Mouse (Mus musculus): ENCODE data around the gene Chrna9.

Chrna9 gene

GRCm38 (mm10) chr5:65934783-65935182 is at the start of gene Chrna9:
Gene Chrna9 (plus strand): TSS chr5:65934921.
- DNase-seq (ENCODE audit: low spot score) = no peak

GRCm38 (mm10) chr5:65885699-65886443 is 48.9 kb upstream of the Chrna9 start:
- no peak for DNase-seq (ENCODE audit: low spot score)

DNA sequence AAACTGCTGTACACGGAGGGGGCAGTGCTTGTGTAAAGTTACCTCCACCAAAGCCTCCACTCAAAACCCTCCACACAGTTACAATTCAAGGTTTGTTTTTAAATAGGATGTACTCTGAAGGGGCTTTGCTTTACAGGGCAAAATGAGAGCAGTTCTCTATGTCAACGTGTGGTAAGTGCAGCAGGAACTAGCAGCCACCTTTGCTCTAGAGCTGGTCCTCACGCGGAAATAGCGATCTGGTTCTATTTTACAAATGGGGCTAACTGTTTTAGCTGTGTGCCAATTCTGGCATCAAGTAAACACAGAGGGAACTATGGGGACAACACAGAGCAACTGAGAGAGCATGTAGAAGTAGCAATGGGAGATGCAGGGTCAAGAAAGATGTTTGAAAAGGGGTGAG is 46.6 kb upstream of the Chrna9 start:
- no peak for DNase-seq (ENCODE audit: low spot score)

DNA sequence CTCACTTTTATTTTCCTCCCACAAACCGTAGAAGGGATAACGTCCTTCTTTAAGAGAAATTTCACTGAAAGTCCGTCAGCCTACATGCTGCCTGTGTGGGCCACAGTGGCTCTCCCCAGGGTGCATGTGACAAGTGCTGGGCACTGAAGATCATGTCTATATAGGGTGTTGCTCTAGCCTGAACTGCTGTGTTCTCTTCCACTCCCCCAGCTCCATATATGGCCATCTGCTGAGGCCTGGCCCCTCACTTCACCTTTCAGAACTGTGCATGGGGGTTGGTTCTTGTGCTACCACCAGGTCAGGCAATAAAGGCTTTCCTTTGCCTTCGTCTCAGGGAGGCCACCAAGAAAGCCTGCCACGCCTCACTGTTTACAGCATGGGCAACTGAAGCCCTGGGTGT is 45.7 kb upstream of the Chrna9 start:
- no peak for DNase-seq (ENCODE audit: low spot score)

GRCm38 (mm10) chr5:65891251-65891826 is 43.4 kb upstream of the Chrna9 start:
- DNase-seq (ENCODE audit: low spot score) = no peak

- DNase-seq (ENCODE audit: low spot score) = no peak
Measured at GRCm38 (mm10) chr5:65895121-65895692, 39.5 kb upstream of the Chrna9 start.

- DNase-seq (ENCODE audit: low spot score) = no peak
Measured at GRCm38 (mm10) chr5:65895764-65896163, 39.0 kb upstream of the Chrna9 start.

DNA sequence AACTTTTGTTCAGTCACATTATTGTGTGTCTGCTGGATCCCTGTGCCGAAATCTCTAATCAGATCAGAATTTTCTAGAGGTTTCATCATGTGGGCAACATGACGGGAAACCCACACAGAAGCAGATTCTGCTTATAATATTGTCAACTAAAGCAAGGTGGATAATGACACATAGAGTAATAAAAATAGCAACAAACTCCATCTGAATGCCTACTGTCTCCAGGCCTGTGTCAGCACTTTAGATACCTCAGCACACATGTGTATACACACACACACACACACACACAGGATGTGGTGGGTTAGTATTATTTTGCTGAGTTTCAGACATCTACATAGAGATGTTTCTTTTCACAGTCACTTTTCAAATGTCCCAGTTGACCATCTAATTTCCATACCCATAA is 37.0 kb upstream of the Chrna9 start:
- DNase-seq (ENCODE audit: low spot score) = no peak

DNA sequence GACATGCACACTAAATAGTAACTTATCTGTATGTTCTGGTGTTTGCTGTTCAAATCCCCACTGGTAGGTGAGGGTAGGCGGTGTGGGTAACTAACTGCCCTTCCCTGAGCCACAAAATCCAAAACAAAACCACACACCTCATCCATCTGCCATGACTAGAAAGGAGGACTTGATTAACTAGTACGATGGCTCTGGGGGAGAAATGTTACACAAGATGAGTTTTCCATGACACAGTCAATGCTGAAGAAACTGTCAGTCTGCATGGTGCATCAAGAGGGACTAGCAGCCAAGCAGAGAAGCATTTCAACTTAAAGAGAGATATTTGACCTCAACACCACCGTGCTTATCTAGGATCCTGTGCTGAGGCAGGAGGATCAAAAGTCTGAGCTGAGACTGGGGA is 36.0 kb upstream of the Chrna9 start:
- DNase-seq (ENCODE audit: low spot score) = no peak

- no peak for DNase-seq (ENCODE audit: low spot score)
Measured at GRCm38 (mm10) chr5:65900113-65900512, 34.6 kb upstream of the Chrna9 start.

DNA sequence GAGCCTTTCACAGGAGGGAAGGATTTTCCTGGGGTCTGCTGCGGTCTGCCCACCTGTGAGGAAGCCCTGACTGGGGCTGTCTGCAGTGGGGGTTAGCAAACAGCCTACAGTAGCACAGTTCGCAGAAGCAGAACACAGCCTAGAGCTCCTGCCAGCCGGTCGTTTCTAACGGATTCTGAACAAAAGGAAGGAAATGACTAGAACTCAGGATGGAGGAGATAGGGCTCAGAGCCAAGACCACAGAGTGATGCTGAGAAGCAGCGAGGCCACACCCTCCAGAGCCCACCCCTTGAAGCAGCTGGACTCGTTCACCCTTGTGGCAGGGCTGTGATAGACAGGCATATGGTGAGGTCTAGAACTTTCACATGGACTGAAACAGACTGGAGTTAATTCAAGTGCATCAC is 33.9 kb upstream of the Chrna9 start:
- DNase-seq (ENCODE audit: low spot score) = no peak

DNA sequence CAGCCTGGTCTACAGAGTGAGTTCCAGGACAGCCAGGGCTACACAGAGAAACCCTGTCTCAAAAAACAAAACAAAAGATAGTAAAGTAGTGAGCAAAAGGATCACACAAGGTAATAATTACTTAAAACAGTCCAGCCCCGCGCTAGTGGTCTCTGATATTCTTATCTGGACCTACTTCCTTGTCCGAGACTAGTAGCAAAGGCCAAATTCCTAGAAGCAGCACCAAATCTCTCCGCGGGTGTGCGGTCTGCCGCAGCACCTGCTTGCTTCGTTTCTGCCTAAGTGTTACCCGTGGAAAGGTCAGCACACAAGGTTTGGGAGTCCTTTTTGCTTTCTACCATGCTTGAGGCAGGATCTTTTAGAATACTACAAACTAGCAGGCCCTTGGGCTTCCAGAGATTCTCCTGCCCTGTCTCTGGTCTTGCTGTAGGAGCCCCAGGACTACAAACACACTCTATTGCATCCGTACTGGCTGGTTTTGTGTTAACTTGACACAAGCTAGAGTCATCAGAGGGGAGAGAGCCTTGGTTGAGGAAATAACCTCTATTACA is 32.8 kb upstream of the Chrna9 start:
- DNase-seq (ENCODE audit: low spot score) = no peak

GRCm38 (mm10) chr5:65902811-65903210 is 31.9 kb upstream of the Chrna9 start:
- no peak for DNase-seq (ENCODE audit: low spot score)

- no peak for DNase-seq (ENCODE audit: low spot score)
Measured at GRCm38 (mm10) chr5:65904476-65904875, 30.2 kb upstream of the Chrna9 start.

- DNase-seq (ENCODE audit: low spot score) = no peak
Measured at GRCm38 (mm10) chr5:65908751-65909150, 26.0 kb upstream of the Chrna9 start.

GRCm38 (mm10) chr5:65909321-65909720 is 25.4 kb upstream of the Chrna9 start:
- no peak for DNase-seq (ENCODE audit: low spot score)

- no peak for DNase-seq (ENCODE audit: low spot score)
Measured at GRCm38 (mm10) chr5:65910398-65910797, 24.3 kb upstream of the Chrna9 start.

GRCm38 (mm10) chr5:65911676-65912075 is 23.0 kb upstream of the Chrna9 start:
- DNase-seq (ENCODE audit: low spot score) = no peak

DNA sequence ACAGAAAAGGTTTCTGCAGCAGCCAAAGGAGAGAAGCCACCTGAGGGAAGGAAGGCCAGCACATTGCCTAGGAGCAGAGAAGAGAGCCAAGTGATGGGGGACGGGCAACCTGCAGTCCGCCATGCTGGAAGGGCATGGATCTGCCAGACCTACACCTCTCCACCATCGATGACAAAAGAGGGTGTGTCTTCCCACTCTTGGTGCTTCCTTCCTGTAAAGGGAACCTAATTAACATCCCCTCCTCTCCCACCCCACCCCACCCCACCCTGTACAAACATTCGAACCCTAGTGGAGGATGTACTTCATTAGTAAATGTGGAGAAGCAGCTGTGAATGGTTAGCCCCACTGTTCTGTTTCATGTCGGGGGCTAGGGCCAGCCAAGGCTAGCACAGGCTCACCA is 22.5 kb upstream of the Chrna9 start:
- DNase-seq (ENCODE audit: low spot score) = no peak

DNA sequence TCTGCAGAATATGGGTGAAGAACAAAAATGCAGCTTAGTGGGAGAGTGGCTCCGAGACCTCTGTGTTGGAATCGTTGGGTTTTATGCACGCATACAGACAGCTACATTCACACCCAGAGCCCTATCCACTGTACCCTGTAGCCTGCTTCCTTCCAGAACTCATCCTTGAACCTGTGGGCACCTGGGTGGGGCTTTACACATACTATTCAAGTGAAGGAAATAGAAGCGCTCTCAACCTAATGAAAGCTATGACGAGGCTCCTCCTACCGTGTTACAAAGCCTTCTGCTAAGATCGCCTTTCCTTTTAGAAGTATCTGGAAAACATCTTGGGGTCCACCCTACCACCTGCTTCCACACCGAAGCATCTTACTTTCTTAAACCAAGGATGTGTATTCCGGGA is 21.6 kb upstream of the Chrna9 start:
- DNase-seq (ENCODE audit: low spot score) = no peak

- DNase-seq (ENCODE audit: low spot score) = no peak
Measured at GRCm38 (mm10) chr5:65914342-65914741, 20.4 kb upstream of the Chrna9 start.

GRCm38 (mm10) chr5:65916930-65917329 is 17.8 kb upstream of the Chrna9 start:
- no peak for DNase-seq (ENCODE audit: low spot score)

DNA sequence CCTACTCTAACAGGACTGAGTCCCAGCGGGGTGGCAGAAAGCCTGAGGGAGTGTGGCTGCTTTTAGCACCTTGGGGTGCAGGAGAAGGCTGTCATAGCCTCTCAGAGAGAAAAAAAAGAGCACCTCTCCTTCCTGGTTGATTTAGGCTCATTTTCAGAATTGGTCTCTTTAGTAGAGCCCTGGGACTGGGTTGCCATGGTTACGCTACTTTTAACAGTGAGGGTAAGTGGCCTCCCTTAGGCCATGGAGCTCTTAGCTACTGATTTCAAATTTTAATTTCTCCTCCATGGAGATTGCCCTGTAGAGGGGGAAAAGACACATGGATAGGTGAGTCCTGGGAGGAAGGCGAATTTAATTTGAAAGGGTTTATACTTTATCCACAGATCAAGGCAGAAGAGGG is 16.1 kb upstream of the Chrna9 start:
- no peak for DNase-seq (ENCODE audit: low spot score)

Measured in MN1 (cell line).